Mouse (Mus musculus): ENCODE data around the gene Gm3095. TPM values are rescaled to one million over a fixed set of nuclear protein-coding genes. Genes with fewer than 3 reads are reported as not detected.
"Not testable (repeated sequence)": the region's sequence is repeated elsewhere in the genome, so short reads cannot be mapped to it uniquely, and the experiment has no call there.

The Gm3095 gene
- polyA plus RNA-seq (2014; fragmentation: Nextera tagmentation; extraction: Ambion mirVana): 0.17 TPM in 1 of 2 replicates, not detected in the other

- not testable (repeated sequence) for H3K9me3 ChIP-seq (replicated peaks; ENCODE audit: control insufficient read depth, low read length); H3K4me1 ChIP-seq (ENCODE audit: control insufficient read depth, insufficient read depth, low read length); H3K27ac ChIP-seq (replicated peaks; ENCODE audit: low read depth, low read length); ATAC-seq (replicated peaks; ENCODE audit: insufficient number of reproducible peaks, low FRiP score, low TSS enrichment, low read depth); H3K36me3 ChIP-seq (replicated peaks; ENCODE audit: control insufficient read depth, insufficient read depth, low read depth, low read length); H3K4me3 ChIP-seq (ENCODE audit: low read depth, low read length); DNase-seq (ENCODE audit: low spot score); H3K4me2 ChIP-seq (ENCODE audit: low read depth, low read length); H3K9ac ChIP-seq (replicated peaks; ENCODE audit: low read length); H3K27me3 ChIP-seq (ENCODE audit: control insufficient read depth, insufficient read depth, low read length)
- WGBS: no CpG with 5 or more reads among the region's 2 CpGs
Observed at GRCm38 (mm10) chr14:3963247-3963646, at the start of gene Gm3095. TSS of gene Gm3095 (plus strand) at chr14:3963547.

GRCm38 (mm10) chr14:3931456-3931855 lies 31.9 kb upstream of the Gm3095 start, which contains the start of gene Gm3029:
TSS of gene Gm3029 (plus strand) at chr14:3931756.
- ATAC-seq (replicated peaks; ENCODE audit: insufficient number of reproducible peaks, low FRiP score, low TSS enrichment, low read depth); DNase-seq (ENCODE audit: low spot score): not testable (repeated sequence)
- WGBS: 50% methylated on average over 1 of the region's 2 CpGs

DNA sequence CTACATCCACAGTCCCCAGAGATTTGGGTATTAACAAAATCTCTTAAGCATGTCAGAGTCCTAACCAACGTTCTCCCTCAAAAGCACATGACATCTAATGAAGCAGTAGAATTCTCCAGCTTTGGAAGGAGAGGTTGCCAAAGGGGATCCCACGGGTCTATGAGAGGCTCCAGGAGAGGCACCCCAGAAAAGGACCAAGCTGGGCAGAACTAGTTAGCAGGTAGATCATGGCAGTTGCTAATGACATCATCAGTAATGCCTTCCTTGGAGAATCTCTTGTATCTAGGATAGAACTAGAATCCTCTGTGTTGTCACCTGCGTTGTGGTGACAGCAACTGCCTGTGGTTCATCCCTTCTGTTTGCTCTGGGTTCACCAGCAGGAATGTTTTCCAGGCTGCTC lies 34.7 kb downstream of the Gm3095 start, which contains the start of gene Gm3099:
Gene Gm3099, plus strand, starts transcription at position 301 of the 400 bp plus-strand sequence.
- H3K27me3 ChIP-seq (ENCODE audit: control insufficient read depth, insufficient read depth, low read length); H3K9ac ChIP-seq (replicated peaks; ENCODE audit: low read length); H3K4me2 ChIP-seq (ENCODE audit: low read depth, low read length); H3K4me3 ChIP-seq (ENCODE audit: low read depth, low read length); DNase-seq (ENCODE audit: low spot score); ATAC-seq (replicated peaks; ENCODE audit: insufficient number of reproducible peaks, low FRiP score, low TSS enrichment, low read depth); H3K9me3 ChIP-seq (replicated peaks; ENCODE audit: control insufficient read depth, low read length); H3K4me1 ChIP-seq (ENCODE audit: control insufficient read depth, insufficient read depth, low read length); H3K27ac ChIP-seq (replicated peaks; ENCODE audit: low read depth, low read length); H3K36me3 ChIP-seq (replicated peaks; ENCODE audit: control insufficient read depth, insufficient read depth, low read depth, low read length): not testable (repeated sequence)
- WGBS: 86% methylated on average over 1 of the region's 3 CpGs

More at GRCm38 (mm10) chr14:3931456-3931855, 31.9 kb upstream of the Gm3095 start, which contains the start of gene Gm3029:
- not testable (repeated sequence) for H3K27me3 ChIP-seq (ENCODE audit: control insufficient read depth, insufficient read depth, low read length); H3K4me2 ChIP-seq (ENCODE audit: low read depth, low read length); H3K27ac ChIP-seq (replicated peaks; ENCODE audit: low read depth, low read length); H3K4me3 ChIP-seq (ENCODE audit: low read depth, low read length); H3K9ac ChIP-seq (replicated peaks; ENCODE audit: low read length); H3K9me3 ChIP-seq (replicated peaks; ENCODE audit: control insufficient read depth, low read length); H3K4me1 ChIP-seq (ENCODE audit: control insufficient read depth, insufficient read depth, low read length); H3K36me3 ChIP-seq (replicated peaks; ENCODE audit: control insufficient read depth, insufficient read depth, low read depth, low read length)

Other genes starting within 250 kb of the Gm3095 start
- 0.72 and 1.2 TPM in 2 replicates for gene Gm3002, start 153.5 kb upstream of the Gm3095 start, polyA plus RNA-seq (2014; fragmentation: Nextera tagmentation; extraction: Ambion mirVana)
- not detected in 2 replicates for gene Gm3033, start 117.3 kb upstream of the Gm3095 start, polyA plus RNA-seq (2014; fragmentation: Nextera tagmentation; extraction: Ambion mirVana)
- 0.33 TPM in 1 of 2 replicates, not detected in the other for gene Gm2916, start 79.4 kb upstream of the Gm3095 start, polyA plus RNA-seq (2014; fragmentation: Nextera tagmentation; extraction: Ambion mirVana)
- gene Gm3029, start 31.8 kb upstream of the Gm3095 start, polyA plus RNA-seq (2014; fragmentation: Nextera tagmentation; extraction: Ambion mirVana): not detected in 2 replicates
- gene Gm3099, start 34.8 kb downstream of the Gm3095 start, polyA plus RNA-seq (2014; fragmentation: Nextera tagmentation; extraction: Ambion mirVana): not detected in 2 replicates
- gene Gm5796, start 60.4 kb downstream of the Gm3095 start, polyA plus RNA-seq (2014; fragmentation: Nextera tagmentation; extraction: Ambion mirVana): 0.52 and 0.64 TPM in 2 replicates
- gene Gm3115, start 120.6 kb downstream of the Gm3095 start, polyA plus RNA-seq (2014; fragmentation: Nextera tagmentation; extraction: Ambion mirVana): not detected in 2 replicates
- 1.4 TPM in 1 of 2 replicates, not detected in the other for gene Gm8108, start 147.0 kb downstream of the Gm3095 start, polyA plus RNA-seq (2014; fragmentation: Nextera tagmentation; extraction: Ambion mirVana)
- not detected in 2 replicates for gene Gm3127, start 201.5 kb downstream of the Gm3095 start, polyA plus RNA-seq (2014; fragmentation: Nextera tagmentation; extraction: Ambion mirVana)
- gene Gm2974, start 219.0 kb downstream of the Gm3095 start, polyA plus RNA-seq (2014; fragmentation: Nextera tagmentation; extraction: Ambion mirVana): 1.8 and 1.9 TPM in 2 replicates

Data from embryonic facial prominence, embryonic 11.5 days (tissue).